Mouse (Mus musculus) intestine, embryonic 14.5 days (tissue): ENCODE data around the gene Psg22. TPM values are rescaled to one million over a fixed set of nuclear protein-coding genes. Genes with fewer than 3 reads are reported as not detected.
"Not testable (repeated sequence)": the region's sequence is repeated elsewhere in the genome, so short reads cannot be mapped to it uniquely, and the experiment has no call there.

Source experiments
- ATAC-seq: fragments of 200-750 bp; cut with Nextera tagmentation; replicated peaks from 2 replicates; pipeline ENCODE4 v1.8.0; 2017; ENCODE audit warnings: low read depth, moderate number of reproducible peaks, moderate TSS enrichment, moderate library complexity; ENCODE audit not compliant: low FRiP score, low TSS enrichment
- DNase-seq: peaks from one replicate; pipeline ENCODE4 v3.0.0-alpha.2; 2018; ENCODE audit warnings: low spot score
- H3K27ac ChIP-seq: fragments of 300-500 bp; sonication (generic); 2 replicates; pipeline ENCODE4 v1.5.1; 2014; ENCODE audit warnings: low read depth, mild to moderate bottlenecking, control low read depth
- H3K27me3 ChIP-seq: fragments of 300-500 bp; sonication (generic); replicated peaks from 2 replicates; pipeline ENCODE4 v1.6.1; 2014; ENCODE audit warnings: low read length, control low read depth; ENCODE audit not compliant: control insufficient read depth, insufficient read depth
- H3K36me3 ChIP-seq: fragments of 300-500 bp; sonication (generic); 2 replicates; pipeline ENCODE4 v1.6.1; 2014; ENCODE audit warnings: low read length, control low read depth; ENCODE audit not compliant: control insufficient read depth, insufficient read depth
- H3K4me1 ChIP-seq: fragments of 300-500 bp; sonication (generic); replicated peaks from 2 replicates; pipeline ENCODE4 v1.6.1; 2014; ENCODE audit warnings: low read length, control low read depth, mixed read lengths; ENCODE audit not compliant: control insufficient read depth, insufficient read depth
- H3K4me2 ChIP-seq: fragments of 300-500 bp; sonication (generic); 2 replicates; pipeline ENCODE4 v1.6.1; 2014; ENCODE audit warnings: low read length
- H3K4me3 ChIP-seq: fragments of 300-500 bp; sonication (generic); 2 replicates; pipeline ENCODE4 v1.5.1; 2014; ENCODE audit warnings: low read depth, low read length, control low read depth, mixed read lengths
- H3K9ac ChIP-seq: fragments of 300-500 bp; sonication (generic); 2 replicates; pipeline ENCODE4 v1.6.1; 2014; ENCODE audit warnings: mild to moderate bottlenecking, low read length
- H3K9me3 ChIP-seq: fragments of 300-500 bp; sonication (generic); 2 replicates; pipeline ENCODE4 v1.6.1; 2016; ENCODE audit warnings: low read length, control low read depth; ENCODE audit not compliant: control insufficient read depth
- WGBS: fragments of 180-500 bp; shearing (Covaris S2); extraction: QIAGEN DNeasy Blood & Tissue Kit; methylation state at CpG from one replicate; pipeline ENCODE4 v1.1.7; 2014; 5-methylcytosine and 5-hydroxymethylcytosine counted together
- polyA plus RNA-seq: library from polyadenylated mRNA; unstranded; fragments of >200 nt; fragmentation: Nextera tagmentation; extraction: Ambion mirVana; gene quantifications from 2 replicates; pipeline ENCODE4 v1.2.1, GENCODE M21; 2014

Psg22 gene
- polyA plus RNA-seq, 1 experiment from 2014 or later, result not detected

DNA sequence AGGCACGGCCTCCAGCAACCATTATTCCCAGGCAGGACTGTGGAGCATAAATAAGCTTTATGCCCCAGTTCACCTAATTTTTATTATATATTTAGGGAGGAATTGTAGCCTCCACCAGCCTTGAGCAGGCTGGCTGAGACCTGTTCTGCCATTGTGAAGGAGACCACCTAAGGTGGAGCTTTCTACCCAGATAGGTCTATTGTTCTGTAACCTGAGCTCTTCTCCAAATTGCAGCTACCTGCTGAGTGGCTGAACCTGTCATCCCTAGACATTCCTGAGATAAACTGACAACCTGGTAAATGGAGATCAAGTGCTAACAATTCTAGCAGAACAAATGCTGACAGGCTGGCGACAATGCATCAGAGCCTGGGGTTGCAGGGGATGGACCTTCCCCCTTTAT, 45.0 kb downstream of the Psg22 start:
- DNase-seq, H3K4me2 ChIP-seq, H3K4me1 ChIP-seq, H3K27ac ChIP-seq, H3K36me3 ChIP-seq, ATAC-seq, H3K9ac ChIP-seq, H3K4me3 ChIP-seq, H3K27me3 ChIP-seq, H3K9me3 ChIP-seq: not testable (repeated sequence)
- WGBS, result no CpG with 5 or more reads among the region's 2 CpGs

Other genes starting within 250 kb of the Psg22 start
- not detected in 2 replicates for gene Psg26, start 233.9 kb upstream of the Psg22 start, polyA plus RNA-seq
- gene Psg25, start 185.8 kb upstream of the Psg22 start, polyA plus RNA-seq, result 0.05 TPM in 1 of 2 replicates, not detected in the other
- not detected in 2 replicates for gene Psg27, start 150.8 kb upstream of the Psg22 start, polyA plus RNA-seq
- not detected in 2 replicates for gene Psg23, start 101.6 kb upstream of the Psg22 start, polyA plus RNA-seq
- gene Psg21, start 61.4 kb upstream of the Psg22 start, polyA plus RNA-seq, result not detected in 2 replicates
- gene Psg20, start 31.9 kb upstream of the Psg22 start, polyA plus RNA-seq, result not detected in 2 replicates
- gene Psg19, start 80.4 kb downstream of the Psg22 start, polyA plus RNA-seq, result not detected in 2 replicates
- 0.27 TPM in 1 of 2 replicates, not detected in the other for gene Psg17, start 103.5 kb downstream of the Psg22 start, polyA plus RNA-seq
- gene Mill2, start 121.9 kb downstream of the Psg22 start, polyA plus RNA-seq, result 0.62 and 1.1 TPM in 2 replicates
- gene Pglyrp1, start 153.2 kb downstream of the Psg22 start, polyA plus RNA-seq, result 17.7 and 26.7 TPM in 2 replicates
- 21.5 and 21.7 TPM in 2 replicates for gene Ccdc61, start 192.3 kb downstream of the Psg22 start, polyA plus RNA-seq
- 0.66 and 0.75 TPM in 2 replicates for gene Nova2, start 207.8 kb downstream of the Psg22 start, polyA plus RNA-seq